Mouse (Mus musculus) c-Kit-positive CD71-positive TER-119-negative erythroid progenitor cells, embryonic 14.5 days (primary cell): Measurements from ENCODE around the gene Chek2.

Source experiments
- DNase-seq: peaks from one replicate; pipeline ENCODE4 v3.0.0-alpha.2; 2013; ENCODE audit warnings: low read depth

Gene Chek2

DNA sequence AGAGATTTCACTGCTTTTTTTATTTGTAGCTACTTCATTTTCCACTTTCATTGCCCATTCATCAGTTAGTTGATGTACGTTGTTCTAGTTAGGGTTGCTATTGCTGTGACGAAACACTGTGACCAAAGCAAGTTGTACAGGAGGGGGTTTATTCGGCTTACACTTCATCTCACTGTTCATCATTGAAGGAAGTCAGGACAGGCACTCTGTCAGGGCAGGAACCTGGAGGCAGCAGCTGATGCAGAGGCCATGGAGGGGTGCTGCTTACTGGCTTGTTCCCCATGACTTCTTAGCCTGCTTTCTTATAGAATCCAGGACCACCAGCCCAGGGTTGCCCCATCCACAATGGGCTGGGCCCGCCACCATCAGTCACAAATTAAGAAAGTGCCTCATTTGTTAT lies 59.0 kb downstream of the Chek2 start:
- DNase-seq = no peak

DNA sequence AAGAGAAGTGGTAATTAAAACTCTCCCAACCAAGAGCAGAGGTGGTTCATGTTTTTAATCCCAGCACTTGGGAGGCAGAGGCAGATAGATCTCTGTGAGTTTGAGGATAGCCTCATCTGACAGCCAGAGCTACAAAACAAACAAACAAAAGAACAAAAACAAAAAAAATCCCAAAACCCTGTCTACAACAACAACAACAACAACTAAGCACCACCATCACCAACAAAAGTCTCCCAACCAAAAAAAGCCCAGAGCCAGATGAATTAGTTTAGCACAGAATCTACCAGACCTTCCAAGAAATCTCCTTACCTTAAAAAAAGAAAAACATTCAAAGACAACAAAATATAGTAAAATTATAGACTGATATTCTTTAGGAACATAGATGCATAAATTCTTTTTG lies 60.6 kb downstream of the Chek2 start:
- no peak for DNase-seq

DNA sequence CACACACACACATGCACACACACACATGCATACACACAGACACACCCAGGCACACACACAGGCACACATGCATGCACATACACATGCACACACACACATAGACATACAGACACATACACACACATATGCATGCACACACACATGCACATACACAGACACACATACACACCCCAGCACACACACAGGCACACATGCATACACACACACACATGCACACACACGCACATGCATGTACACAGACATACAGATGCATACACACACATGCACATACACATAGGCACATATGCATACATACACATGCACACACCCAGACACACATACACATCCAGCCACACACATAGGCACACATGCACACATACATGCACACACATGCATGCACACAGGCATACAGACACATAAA lies 66.9 kb downstream of the Chek2 start:
- no peak for DNase-seq

DNA sequence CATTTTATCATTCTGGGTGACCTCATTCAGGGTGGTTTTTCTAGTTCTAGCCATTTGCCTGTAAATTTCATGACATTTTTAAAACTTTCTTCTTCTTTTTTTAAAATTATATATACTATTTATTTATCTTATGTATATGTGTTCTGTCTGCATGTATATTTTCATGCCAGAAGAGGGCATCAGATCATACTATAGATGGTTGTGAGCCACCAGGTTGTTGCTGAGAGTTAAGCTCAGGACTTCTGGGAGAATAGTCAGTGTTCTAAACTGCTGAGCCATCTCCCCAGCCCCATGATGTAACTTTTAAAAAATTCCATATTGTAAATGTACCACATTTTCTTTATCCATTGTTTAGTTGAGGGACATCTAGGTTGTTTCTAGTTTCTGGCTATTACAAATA lies 69.1 kb downstream of the Chek2 start:
- no peak for DNase-seq

DNA sequence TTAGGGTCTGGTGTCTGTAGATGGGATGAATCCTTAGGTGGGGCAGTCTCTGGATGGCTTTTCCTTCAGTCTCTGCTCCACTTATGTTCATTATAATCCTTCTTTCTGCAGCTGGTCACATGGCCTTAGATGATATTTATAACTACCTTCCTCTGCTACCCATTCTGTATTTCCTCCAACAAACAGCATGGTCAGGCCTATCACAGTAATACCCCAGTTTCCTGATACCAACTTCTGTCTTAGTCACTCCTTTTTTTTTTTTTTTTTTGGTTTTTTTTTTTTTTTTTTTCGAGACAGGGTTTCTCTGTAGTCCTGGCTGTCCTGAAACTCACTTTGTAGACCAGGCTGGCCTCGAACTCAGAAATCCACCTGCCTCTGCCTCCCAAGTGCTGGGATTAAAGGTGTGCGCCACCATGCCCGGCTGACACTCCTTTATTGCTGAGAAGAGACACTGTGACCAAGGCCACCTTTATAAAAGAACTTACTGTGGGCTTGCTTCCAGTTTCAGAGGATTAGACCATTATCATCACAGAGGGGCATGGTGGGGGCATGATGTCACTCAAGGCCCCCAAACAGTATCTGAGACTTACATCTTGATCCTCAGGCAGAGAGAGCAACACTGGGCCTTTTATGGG lies 70.3 kb downstream of the Chek2 start:
- DNase-seq = no peak

DNA sequence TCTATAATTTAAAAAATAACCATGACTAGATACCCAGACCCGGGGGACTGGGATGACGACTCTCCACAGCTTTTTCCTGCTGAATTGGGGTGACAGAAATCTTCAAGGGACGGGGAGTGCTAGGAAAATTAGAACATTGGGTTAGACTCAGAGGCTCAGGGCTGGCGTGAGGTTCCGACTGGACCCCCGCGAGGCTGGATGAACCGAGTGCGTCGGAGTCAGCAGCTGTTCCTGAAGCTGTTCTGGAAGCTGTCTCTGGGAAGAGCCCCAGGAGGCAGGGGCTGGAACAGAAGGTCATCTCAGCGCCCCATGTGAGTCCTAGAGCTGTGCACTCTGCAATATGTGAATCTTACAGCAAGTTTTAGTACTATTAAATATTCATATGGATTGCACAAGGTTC lies 75.1 kb downstream of the Chek2 start:
- no peak for DNase-seq

DNA sequence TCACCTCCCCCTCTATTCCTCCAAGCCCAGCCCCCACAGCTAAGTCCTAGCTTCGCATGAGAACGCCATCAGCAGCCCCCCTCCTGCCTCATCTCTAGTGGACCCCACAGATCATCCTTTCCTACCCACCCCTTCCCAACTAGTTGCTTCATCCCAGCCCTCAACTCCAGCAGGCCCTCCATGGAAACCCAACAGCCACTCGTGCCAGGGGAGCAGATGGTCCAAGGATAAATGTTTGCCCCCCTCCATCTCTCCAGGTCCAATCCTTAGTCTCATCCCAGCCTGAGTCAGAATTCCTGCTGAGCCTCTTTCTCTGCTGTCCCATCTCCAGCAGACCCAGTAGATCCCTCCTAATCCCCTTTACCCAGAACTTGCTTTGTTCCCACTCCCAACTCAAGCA lies 76.5 kb downstream of the Chek2 start:
- no peak for DNase-seq

DNA sequence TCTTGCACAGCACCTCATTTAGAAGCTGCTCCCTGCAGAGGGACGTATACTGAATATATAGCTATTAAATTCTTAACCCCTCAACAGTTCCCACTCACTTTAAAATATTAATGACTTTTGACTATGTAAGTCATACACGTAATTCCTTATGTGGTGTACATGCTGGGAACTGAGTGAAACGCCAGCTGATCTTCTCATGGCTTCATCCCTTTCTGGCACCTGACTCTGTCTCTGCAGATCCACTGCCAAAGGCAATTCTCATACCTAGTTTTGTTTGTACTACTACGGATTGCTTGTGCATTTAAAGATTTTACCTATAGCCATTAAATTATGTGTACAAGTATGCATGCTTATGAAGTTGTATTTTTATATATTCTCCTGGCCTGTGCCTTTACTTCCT lies 79.8 kb downstream of the Chek2 start:
- DNase-seq = no peak

DNA sequence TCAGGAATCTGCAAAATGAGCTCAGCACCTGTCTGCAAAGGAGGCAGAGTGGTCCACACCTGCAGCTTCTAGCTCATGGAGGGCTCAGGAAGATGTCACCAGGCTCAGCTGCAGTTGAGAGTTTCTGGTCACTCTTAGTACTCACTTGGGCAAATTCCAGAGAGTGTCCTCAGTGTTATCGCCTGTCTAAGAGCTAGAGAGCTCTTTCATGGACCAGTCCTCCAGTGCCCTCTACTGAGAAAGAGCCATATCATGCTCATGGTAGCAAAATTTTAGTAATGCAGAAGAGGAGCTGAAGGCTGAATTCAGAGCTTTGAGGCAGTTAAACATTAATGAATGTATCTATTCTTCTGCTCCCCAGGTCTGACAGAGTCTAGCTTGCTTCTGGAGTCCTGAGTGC lies 83.6 kb downstream of the Chek2 start:
- no peak for DNase-seq
